Mouse (Mus musculus): ENCODE measurements around the gene Dnah8. TPM values are rescaled to one million over a fixed set of nuclear protein-coding genes. Genes with fewer than 3 reads are reported as not detected.

Gene Dnah8
- polyA plus RNA-seq, 1 experiment from 2014 or later, result 3.0 TPM

GRCm38 (mm10) chr17:30904096-30904495 is 279.9 kb downstream of the Dnah8 start:
- 76% methylated on average over 2 of the region's 2 CpGs for WGBS (ENCODE audit: insufficient replicate concordance)

DNA sequence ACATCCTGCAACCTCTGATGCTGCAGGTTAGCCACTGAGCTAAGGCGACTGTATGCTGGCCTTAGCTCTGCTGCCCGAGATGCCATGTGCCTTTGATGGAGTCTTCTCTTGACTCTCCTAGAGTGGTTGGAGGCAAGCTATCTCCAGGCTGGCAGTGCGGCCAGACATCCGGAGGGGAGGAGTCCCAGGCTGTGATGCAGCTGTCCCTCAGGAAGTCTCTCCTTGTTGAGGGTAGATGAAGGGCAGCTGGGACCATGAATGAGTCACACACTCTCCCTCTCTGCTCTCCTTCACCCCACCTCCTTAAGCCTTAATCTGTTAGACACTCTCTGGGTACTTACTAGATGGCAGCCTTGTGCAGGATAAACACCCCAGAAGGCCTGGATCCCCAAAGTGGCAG is 283.4 kb downstream of the Dnah8 start:
- Histone ChIP-seq H3K4me1 (ENCODE audit: control insufficient read depth, insufficient read depth, low read length) (no peaks in the 10 kb centered on the region), H3K9me3 (replicated peaks; ENCODE audit: control insufficient read depth, low read length) (no peaks in the 10 kb centered on the region), H3K36me3 (ENCODE audit: control insufficient read depth, insufficient read depth, low read length) (no peaks in the 10 kb centered on the region), H3K9ac (ENCODE audit: low read depth, low read length) (no peak overlapping the region), H3K4me2 (no peak overlapping the region), H3K27ac (ENCODE audit: low read depth, low read length) (no peak overlapping the region), H3K27me3 (ENCODE audit: control insufficient read depth, insufficient read depth, low read length) (peaks cover 12% of the 10 kb centered on the region), H3K4me3 (ENCODE audit: low read depth, low read length) (no peak overlapping the region)
- WGBS (ENCODE audit: insufficient replicate concordance), result 42% methylated on average over 4 of the region's 4 CpGs
- ATAC-seq (replicated peaks; ENCODE audit: insufficient number of reproducible peaks, low FRiP score, low TSS enrichment), result no peak

More at GRCm38 (mm10) chr17:30904096-30904495, 279.9 kb downstream of the Dnah8 start:
- no peaks in the 10 kb centered on the region for H3K36me3 ChIP-seq (ENCODE audit: control insufficient read depth, insufficient read depth, low read length)
- H3K4me2 ChIP-seq, result no peak overlapping the region
- no peak overlapping the region for H3K27ac ChIP-seq (ENCODE audit: low read depth, low read length)
- peaks cover 42% of the 10 kb centered on the region for H3K27me3 ChIP-seq (ENCODE audit: control insufficient read depth, insufficient read depth, low read length)
- no peak overlapping the region for H3K4me3 ChIP-seq (ENCODE audit: low read depth, low read length)
- H3K9me3 ChIP-seq (replicated peaks; ENCODE audit: control insufficient read depth, low read length), result no peaks in the 10 kb centered on the region
- no peak overlapping the region for H3K9ac ChIP-seq (ENCODE audit: low read depth, low read length)
- peaks cover 6% of the 10 kb centered on the region for H3K4me1 ChIP-seq (ENCODE audit: control insufficient read depth, insufficient read depth, low read length)
- no peak for ATAC-seq (replicated peaks; ENCODE audit: insufficient number of reproducible peaks, low FRiP score, low TSS enrichment)

DNA sequence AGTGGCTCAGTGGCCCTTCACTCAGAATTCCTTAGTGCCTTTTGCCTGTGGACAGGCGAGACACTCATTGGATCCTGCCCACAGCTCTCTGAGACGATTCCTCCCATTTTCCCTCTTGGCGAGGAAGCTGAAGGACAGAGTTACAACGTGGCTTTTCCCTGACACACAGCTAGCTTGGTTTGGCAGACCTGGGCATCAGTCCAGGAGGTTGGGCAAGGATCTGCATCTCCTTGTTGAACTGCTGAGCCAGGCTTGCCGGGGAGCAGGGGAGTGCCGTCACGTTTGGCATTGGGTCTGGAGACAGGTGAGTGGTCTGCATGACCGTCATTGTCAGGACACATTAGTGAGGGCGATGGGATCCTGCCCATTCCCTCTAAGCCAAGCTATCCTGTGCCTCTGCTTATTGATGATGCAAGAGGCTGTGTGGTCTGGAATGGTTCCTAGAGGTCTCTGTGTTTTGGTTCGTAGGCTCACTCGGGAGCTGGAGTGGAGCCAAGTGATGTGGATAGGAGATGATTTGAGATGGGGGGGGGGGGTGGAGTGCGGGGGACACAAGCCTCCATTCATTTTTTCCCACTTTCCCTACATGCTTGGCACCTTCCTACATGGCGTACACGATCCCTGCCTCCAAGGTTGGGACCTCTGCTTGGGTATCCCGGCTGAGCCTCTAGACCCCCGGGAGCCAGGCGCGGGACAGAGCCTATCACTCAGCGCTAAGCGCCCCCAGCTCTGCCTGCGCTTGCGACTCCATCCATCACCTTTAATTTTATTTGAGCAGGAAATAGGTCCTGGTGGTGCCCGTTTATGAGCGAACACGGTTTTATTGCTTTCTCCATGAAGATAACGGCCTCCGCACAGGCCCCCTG is 286.9 kb downstream of the Dnah8 start:
- Histone ChIP-seq H3K9ac (ENCODE audit: low read depth, low read length) (no peak overlapping the region), H3K4me2 (no peak overlapping the region), H3K4me1 (ENCODE audit: control insufficient read depth, insufficient read depth, low read length) (no peaks in the 10 kb centered on the region), H3K27ac (ENCODE audit: low read depth, low read length) (no peak overlapping the region), H3K9me3 (replicated peaks; ENCODE audit: control insufficient read depth, low read length) (no peaks in the 10 kb centered on the region), H3K36me3 (ENCODE audit: control insufficient read depth, insufficient read depth, low read length) (no peaks in the 10 kb centered on the region), H3K4me3 (ENCODE audit: low read depth, low read length) (no peak overlapping the region), H3K27me3 (ENCODE audit: control insufficient read depth, insufficient read depth, low read length) (no peaks in the 10 kb centered on the region)
- 69% methylated on average over 27 of the region's 27 CpGs for WGBS (ENCODE audit: insufficient replicate concordance)
- ATAC-seq (replicated peaks; ENCODE audit: insufficient number of reproducible peaks, low FRiP score, low TSS enrichment), result no peak

GRCm38 (mm10) chr17:30911732-30912088 is 287.6 kb downstream of the Dnah8 start:
- H3K4me2 ChIP-seq, result no peak overlapping the region
- no peaks in the 10 kb centered on the region for H3K4me1 ChIP-seq (ENCODE audit: control insufficient read depth, insufficient read depth, low read length)
- no peak overlapping the region for H3K27ac ChIP-seq (ENCODE audit: low read depth, low read length)
- 39% methylated on average over 8 of the region's 8 CpGs for WGBS (ENCODE audit: insufficient replicate concordance)
- no peak overlapping the region for H3K4me3 ChIP-seq (ENCODE audit: low read depth, low read length)
- no peaks in the 10 kb centered on the region for H3K9me3 ChIP-seq (replicated peaks; ENCODE audit: control insufficient read depth, low read length)
- H3K9ac ChIP-seq (ENCODE audit: low read depth, low read length), result no peak overlapping the region
- no peaks in the 10 kb centered on the region for H3K27me3 ChIP-seq (ENCODE audit: control insufficient read depth, insufficient read depth, low read length)
- no peaks in the 10 kb centered on the region for H3K36me3 ChIP-seq (ENCODE audit: control insufficient read depth, insufficient read depth, low read length)
- ATAC-seq (replicated peaks; ENCODE audit: insufficient number of reproducible peaks, low FRiP score, low TSS enrichment), result no peak

DNA sequence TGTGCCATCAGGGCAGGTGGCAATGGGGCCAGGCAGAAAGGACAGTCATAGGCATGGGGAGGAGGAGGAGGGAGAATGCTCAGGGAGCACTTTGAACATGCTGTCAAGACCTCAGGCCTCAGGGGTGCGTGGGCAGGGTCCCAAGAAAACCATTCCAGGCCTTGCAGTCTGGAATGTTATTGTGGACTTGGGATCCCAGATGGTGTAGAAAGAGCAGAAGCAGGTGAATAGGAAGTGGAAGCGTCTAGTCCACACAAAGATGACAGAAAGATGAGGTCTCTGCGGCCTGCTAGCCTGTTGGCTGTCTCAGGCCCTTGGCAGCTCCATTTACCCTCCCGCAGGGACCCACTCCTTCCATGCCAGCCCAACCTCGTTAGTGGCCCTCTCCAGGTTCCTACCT is 288.4 kb downstream of the Dnah8 start:
- no peak overlapping the region for H3K4me2 ChIP-seq
- H3K9me3 ChIP-seq (replicated peaks; ENCODE audit: control insufficient read depth, low read length), result no peaks in the 10 kb centered on the region
- no peaks in the 10 kb centered on the region for H3K4me1 ChIP-seq (ENCODE audit: control insufficient read depth, insufficient read depth, low read length)
- no peak overlapping the region for H3K4me3 ChIP-seq (ENCODE audit: low read depth, low read length)
- no peaks in the 10 kb centered on the region for H3K36me3 ChIP-seq (ENCODE audit: control insufficient read depth, insufficient read depth, low read length)
- 73% methylated on average over 5 of the region's 5 CpGs for WGBS (ENCODE audit: insufficient replicate concordance)
- H3K27ac ChIP-seq (ENCODE audit: low read depth, low read length), result no peak overlapping the region
- no peak for ATAC-seq (replicated peaks; ENCODE audit: insufficient number of reproducible peaks, low FRiP score, low TSS enrichment)
- H3K9ac ChIP-seq (ENCODE audit: low read depth, low read length), result no peak overlapping the region
- H3K27me3 ChIP-seq (ENCODE audit: control insufficient read depth, insufficient read depth, low read length), result no peaks in the 10 kb centered on the region

GRCm38 (mm10) chr17:30914264-30914663 is 290.1 kb downstream of the Dnah8 start:
- H3K4me3 ChIP-seq (ENCODE audit: low read depth, low read length), result no peak overlapping the region
- no peak for ATAC-seq (replicated peaks; ENCODE audit: insufficient number of reproducible peaks, low FRiP score, low TSS enrichment)

GRCm38 (mm10) chr17:30923566-30923965 is 299.4 kb downstream of the Dnah8 start:
- H3K36me3 ChIP-seq (ENCODE audit: control insufficient read depth, insufficient read depth, low read length), result no peaks in the 10 kb centered on the region
- H3K27ac ChIP-seq (ENCODE audit: low read depth, low read length), result no peak overlapping the region
- H3K9me3 ChIP-seq (replicated peaks; ENCODE audit: control insufficient read depth, low read length), result no peaks in the 10 kb centered on the region
- 59% methylated on average over 4 of the region's 4 CpGs for WGBS (ENCODE audit: insufficient replicate concordance)
- no peaks in the 10 kb centered on the region for H3K27me3 ChIP-seq (ENCODE audit: control insufficient read depth, insufficient read depth, low read length)
- H3K4me1 ChIP-seq (ENCODE audit: control insufficient read depth, insufficient read depth, low read length), result no peaks in the 10 kb centered on the region
- no peak overlapping the region for H3K9ac ChIP-seq (ENCODE audit: low read depth, low read length)
- H3K4me2 ChIP-seq, result no peak overlapping the region
- H3K4me3 ChIP-seq (ENCODE audit: low read depth, low read length), result no peak overlapping the region
- ATAC-seq (replicated peaks; ENCODE audit: insufficient number of reproducible peaks, low FRiP score, low TSS enrichment), result no peak

More at GRCm38 (mm10) chr17:30914264-30914663, 290.1 kb downstream of the Dnah8 start:
- Histone ChIP-seq H3K9ac (ENCODE audit: low read depth, low read length) (no peak overlapping the region), H3K36me3 (ENCODE audit: control insufficient read depth, insufficient read depth, low read length) (no peaks in the 10 kb centered on the region), H3K4me1 (ENCODE audit: control insufficient read depth, insufficient read depth, low read length) (no peaks in the 10 kb centered on the region), H3K27me3 (ENCODE audit: control insufficient read depth, insufficient read depth, low read length) (no peaks in the 10 kb centered on the region), H3K27ac (ENCODE audit: low read depth, low read length) (no peak overlapping the region), H3K4me2 (no peak overlapping the region), H3K9me3 (replicated peaks; ENCODE audit: control insufficient read depth, low read length) (no peaks in the 10 kb centered on the region)
